Mouse (Mus musculus): ENCODE results near the gene Abca7.

The Abca7 gene

GRCm38 (mm10) chr10:79996272-79997033 lies at the start of gene Abca7:
Abca7 (plus strand) TSS chr10:79996494.
- no peak for TF ChIP-seq GATA4 (IDR thresholded peaks at IDR 0.05; ENCODE audit: insufficient replicate concordance, low read length)

DNA sequence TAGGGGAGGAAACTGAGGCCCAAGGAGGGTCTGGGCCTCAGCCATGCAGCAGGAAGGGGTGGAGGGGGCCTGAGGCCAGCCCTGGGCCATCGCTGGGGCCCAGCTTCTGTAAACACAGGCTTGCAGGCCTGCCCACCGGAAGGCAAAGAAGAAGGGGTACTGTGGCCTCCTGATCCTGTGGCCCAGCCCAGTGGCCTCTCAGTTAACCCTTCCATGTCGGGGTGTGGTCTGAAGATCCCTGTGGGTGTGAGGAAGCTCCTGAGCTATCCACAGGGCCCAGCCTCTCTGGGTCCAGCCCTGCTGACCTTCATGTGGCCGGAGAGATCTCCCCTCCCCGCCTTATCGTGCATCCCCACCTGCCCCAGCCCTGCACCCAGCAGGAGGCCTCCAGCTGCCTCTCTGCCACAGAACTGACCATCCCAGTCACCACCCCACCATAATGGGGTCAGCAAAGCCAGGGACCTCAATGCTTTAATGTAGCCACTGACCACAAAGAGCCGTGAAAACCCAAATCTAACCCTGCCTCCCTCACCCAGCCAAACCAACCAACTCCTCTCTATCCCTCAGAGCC lies 49.5 kb upstream of the Abca7 start:
- TF ChIP-seq GATA4 (IDR thresholded peaks at IDR 0.05; ENCODE audit: insufficient replicate concordance, low read length) = no peak

GRCm38 (mm10) chr10:79947502-79947901 lies 48.8 kb upstream of the Abca7 start:
- no peak for TF ChIP-seq GATA4 (IDR thresholded peaks at IDR 0.05; ENCODE audit: insufficient replicate concordance, low read length)

- no peak for TF ChIP-seq GATA4 (IDR thresholded peaks at IDR 0.05; ENCODE audit: insufficient replicate concordance, low read length)
Observed at GRCm38 (mm10) chr10:79949873-79950272, 46.4 kb upstream of the Abca7 start.

GRCm38 (mm10) chr10:79950661-79951060 lies 45.6 kb upstream of the Abca7 start:
- no peak for TF ChIP-seq GATA4 (IDR thresholded peaks at IDR 0.05; ENCODE audit: insufficient replicate concordance, low read length)

DNA sequence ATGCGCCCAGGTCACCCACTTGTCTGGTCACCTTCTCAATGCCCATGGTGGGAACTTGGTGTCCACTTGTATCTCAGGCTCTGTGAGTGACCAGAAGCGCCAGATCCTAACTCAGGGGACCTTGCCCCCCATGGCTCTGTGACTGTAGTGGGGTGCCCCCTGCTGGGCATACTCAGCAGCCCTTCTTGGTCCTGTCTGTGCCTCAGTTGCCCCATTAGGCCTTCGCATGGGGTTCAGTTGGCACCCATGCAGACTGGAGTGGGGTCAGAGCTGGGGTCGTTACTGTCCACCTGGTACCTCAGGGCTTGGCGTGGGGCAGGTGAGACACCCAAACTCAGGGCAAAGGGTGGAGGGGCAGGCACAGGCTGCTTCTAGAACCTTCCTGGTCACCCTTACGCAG lies 42.3 kb upstream of the Abca7 start:
- no peak for TF ChIP-seq GATA4 (IDR thresholded peaks at IDR 0.05; ENCODE audit: insufficient replicate concordance, low read length)

DNA sequence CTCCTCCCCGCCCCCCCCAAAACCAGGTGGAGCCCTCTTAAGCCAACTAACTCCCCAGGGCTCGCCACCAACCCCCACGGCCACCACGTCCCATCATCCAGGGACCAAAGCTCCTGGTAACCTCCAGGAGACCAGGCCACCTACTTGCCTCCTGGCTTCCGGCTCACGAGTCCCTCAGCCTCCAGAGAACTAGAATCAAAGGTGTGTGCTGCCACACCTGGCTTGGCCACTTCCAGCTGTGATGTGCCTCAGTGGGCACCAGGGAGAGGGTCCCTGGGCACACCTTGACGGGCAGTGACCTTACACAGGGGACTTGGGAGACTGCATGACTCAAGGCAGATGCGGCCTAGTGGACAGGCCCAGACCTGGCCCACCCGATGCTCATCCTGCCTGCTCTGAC lies 40.6 kb upstream of the Abca7 start:
- TF ChIP-seq GATA4 (IDR thresholded peaks at IDR 0.05; ENCODE audit: insufficient replicate concordance, low read length) = no peak

DNA sequence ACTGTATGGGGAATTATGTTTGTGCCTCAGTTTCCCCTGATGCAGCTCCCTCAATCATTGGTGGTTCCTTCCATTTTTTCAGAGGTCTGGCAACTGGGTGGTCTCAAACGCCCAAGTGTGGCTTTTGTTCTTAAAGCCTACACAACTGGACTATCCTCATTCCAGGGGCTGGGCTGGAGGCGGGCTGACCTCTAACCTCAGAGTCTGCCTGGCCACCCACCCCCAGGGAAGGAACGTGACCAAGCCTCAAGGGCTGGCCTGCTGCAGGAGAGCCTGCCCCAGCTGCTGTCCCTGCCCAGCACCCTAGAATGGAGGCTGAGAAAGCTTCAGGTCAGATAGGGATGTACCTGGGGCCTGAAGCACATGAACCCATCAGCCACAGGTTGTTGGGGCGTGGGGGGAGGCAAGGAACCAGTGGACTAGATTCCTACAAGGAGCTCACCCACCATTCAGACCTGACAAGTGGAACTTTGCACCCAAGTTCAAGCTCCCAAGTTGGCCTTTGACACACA lies 39.6 kb upstream of the Abca7 start:
- TF ChIP-seq GATA4 (IDR thresholded peaks at IDR 0.05; ENCODE audit: insufficient replicate concordance, low read length) = no peak

GRCm38 (mm10) chr10:79958140-79958816 lies 38.0 kb upstream of the Abca7 start:
- TF ChIP-seq GATA4 (IDR thresholded peaks at IDR 0.05; ENCODE audit: insufficient replicate concordance, low read length) = no peak

- TF ChIP-seq GATA4 (IDR thresholded peaks at IDR 0.05; ENCODE audit: insufficient replicate concordance, low read length) = no peak
Observed at GRCm38 (mm10) chr10:79959847-79960601, 36.3 kb upstream of the Abca7 start, which contains the start of gene Wdr18. Wdr18 (plus strand) TSS chr10:79960152.

DNA sequence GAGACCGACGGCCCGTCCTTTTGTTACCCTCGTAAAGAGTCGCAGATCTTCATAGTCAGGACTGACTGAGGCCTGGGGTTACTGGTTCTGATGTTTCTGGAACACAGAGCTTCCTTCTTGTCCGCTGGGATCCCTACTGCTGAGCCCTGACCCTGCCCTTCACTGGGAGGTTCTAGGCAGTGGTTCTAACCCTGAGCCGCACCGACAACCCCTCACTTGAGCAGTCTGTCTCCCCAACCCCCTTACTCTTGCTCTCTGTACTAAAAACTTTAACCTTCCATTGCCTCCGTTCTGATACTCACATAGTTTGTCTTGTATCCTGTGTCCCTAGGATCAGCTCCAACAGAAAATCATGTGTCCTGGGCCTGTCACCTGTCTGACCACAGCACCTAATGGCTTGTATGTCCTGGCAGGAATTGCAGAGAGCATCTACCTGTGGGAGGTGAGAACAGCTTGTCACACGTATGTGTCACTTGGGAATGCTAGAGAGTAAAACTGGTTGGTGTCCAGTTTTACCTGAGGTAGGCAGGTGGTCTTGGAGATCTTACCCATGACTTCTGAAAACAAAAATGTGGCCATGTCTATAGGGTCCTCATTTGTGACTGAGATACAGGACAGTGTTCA lies 35.5 kb upstream of the Abca7 start:
- TF ChIP-seq GATA4 (IDR thresholded peaks at IDR 0.05; ENCODE audit: insufficient replicate concordance, low read length) = no peak

DNA sequence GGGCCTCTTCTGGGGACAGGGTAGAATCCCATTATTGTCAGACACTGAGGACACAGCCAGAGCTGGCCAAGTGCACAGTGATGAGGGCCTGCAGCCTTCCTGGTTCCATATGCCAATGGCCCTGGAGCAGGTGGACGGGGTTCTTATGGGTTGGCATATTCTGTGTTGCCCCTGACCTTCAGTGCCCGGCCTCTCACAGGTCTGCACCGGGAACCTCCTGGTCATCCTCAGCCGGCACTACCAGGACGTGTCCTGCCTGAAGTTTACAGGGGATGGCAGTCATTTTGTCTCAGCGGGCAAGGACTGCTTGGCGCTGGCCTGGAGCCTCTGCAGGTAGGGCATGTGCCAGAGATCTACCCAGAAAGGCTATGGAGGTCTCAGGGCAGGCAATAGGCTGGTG lies 31.6 kb upstream of the Abca7 start:
- no peak for TF ChIP-seq GATA4 (IDR thresholded peaks at IDR 0.05; ENCODE audit: insufficient replicate concordance, low read length)

GRCm38 (mm10) chr10:79965325-79965724 lies 31.0 kb upstream of the Abca7 start:
- TF ChIP-seq GATA4 (IDR thresholded peaks at IDR 0.05; ENCODE audit: insufficient replicate concordance, low read length) = no peak

DNA sequence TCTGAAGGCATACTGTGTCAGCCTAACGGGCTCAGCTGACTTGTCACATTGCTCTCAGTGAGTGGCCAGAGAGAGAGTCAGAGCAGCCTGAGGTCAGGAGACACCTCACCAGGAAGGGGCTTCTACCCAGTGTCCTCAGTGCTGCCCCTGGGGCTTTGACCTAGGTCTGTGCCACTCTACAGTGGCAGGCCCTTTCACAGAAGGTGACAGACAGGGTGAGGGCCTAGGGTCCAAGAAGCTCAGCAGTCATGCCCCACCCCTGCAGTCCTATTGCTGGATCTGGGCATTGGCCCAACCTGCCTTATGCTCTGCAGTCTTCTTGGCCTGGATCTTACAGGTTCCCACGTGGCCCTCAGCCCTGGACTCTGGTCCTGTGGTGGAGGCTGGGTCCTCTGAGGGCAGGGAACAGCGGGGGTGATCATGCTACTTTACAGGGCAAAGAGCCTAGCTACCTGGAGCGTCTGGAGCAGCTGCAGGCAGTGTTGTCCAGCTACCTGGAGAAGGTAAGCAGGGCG lies 29.4 kb upstream of the Abca7 start:
- TF ChIP-seq GATA4 (IDR thresholded peaks at IDR 0.05; ENCODE audit: insufficient replicate concordance, low read length) = no peak

GRCm38 (mm10) chr10:79968181-79968580 lies 28.1 kb upstream of the Abca7 start:
- TF ChIP-seq GATA4 (IDR thresholded peaks at IDR 0.05; ENCODE audit: insufficient replicate concordance, low read length) = no peak
